Mouse (Mus musculus) midbrain, embryonic 15.5 days (tissue): ENCODE measurements around the gene Trip11. TPM values are rescaled to one million over a fixed set of nuclear protein-coding genes. Genes with fewer than 3 reads are reported as not detected.

Experiments
- ATAC-seq: fragments of 200-750 bp; cut with Nextera tagmentation; replicated peaks from 2 replicates; pipeline ENCODE4 v1.8.0; 2017; ENCODE audit warnings: moderate TSS enrichment
- H3K27ac ChIP-seq: fragments of 300-500 bp; sonication (generic); 2 replicates; pipeline ENCODE4 v1.5.1; 2015; ENCODE audit warnings: mild to moderate bottlenecking, inconsistent platforms
- H3K27me3 ChIP-seq: fragments of 300-500 bp; sonication (generic); replicated peaks from 2 replicates; pipeline ENCODE4 v1.6.1; 2015; ENCODE audit warnings: inconsistent platforms
- H3K36me3 ChIP-seq: fragments of 300-500 bp; sonication (generic); replicated peaks from 2 replicates; pipeline ENCODE4 v1.6.1; 2015; ENCODE audit warnings: inconsistent platforms
- H3K4me1 ChIP-seq: fragments of 300-500 bp; sonication (generic); 2 replicates; pipeline ENCODE4 v1.6.1; 2015; ENCODE audit warnings: inconsistent platforms
- H3K4me2 ChIP-seq: fragments of 300-500 bp; sonication (generic); 2 replicates; pipeline ENCODE4 v1.6.1; 2015; ENCODE audit warnings: inconsistent platforms, mild to moderate bottlenecking, moderate library complexity
- H3K4me3 ChIP-seq: fragments of 300-500 bp; sonication (generic); 2 replicates; pipeline ENCODE4 v1.5.1; 2015; ENCODE audit warnings: mild to moderate bottlenecking, inconsistent platforms
- H3K9ac ChIP-seq: fragments of 300-500 bp; sonication (generic); 2 replicates; pipeline ENCODE4 v1.6.1; 2015; ENCODE audit warnings: mild to moderate bottlenecking, inconsistent platforms
- H3K9me3 ChIP-seq: fragments of 300-500 bp; sonication (generic); 2 replicates; pipeline ENCODE4 v1.6.1; 2016; ENCODE audit warnings: inconsistent platforms
- WGBS: fragments of 180-500 bp; shearing (Covaris S2); methylation state at CpG from one replicate; pipeline ENCODE4 v1.1.7; 2015; ENCODE audit warnings: mixed read lengths; 5-methylcytosine and 5-hydroxymethylcytosine counted together
- polyA plus RNA-seq: library from polyadenylated mRNA; unstranded; fragments of >200 nt; fragmentation: Nextera tagmentation; extraction: Ambion mirVana; gene quantifications from 2 replicates; pipeline ENCODE4 v1.2.1, GENCODE M21; 2015

The Trip11 gene
- polyA plus RNA-seq, 1 experiment from 2014 or later, result 26.5 TPM

DNA sequence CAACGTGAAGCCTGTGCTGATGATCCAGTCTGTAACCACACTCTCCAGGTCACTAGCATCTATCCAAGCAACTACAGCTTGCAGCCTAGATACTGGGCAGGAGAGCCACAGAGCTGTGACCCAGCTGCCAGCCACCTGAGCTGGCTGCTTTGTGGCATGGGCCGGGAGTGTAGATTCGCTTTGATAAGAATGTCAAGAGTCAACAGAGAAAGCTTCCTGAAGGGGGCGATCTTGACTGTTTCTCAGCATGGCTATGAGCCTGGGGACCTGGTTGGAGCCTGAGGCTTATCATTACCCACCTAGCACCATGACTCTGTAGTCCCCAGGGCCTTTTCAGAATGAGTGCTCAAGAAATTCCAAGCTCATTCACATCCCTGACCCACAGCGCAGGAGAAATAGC lies 96.3 kb downstream of the Trip11 start:
- Histone ChIP-seq H3K4me1 (peaks cover 17% of the 10 kb centered on the region), H3K9me3 (no peaks in the 10 kb centered on the region), H3K27ac (no peak overlapping the region), H3K9ac (no peak overlapping the region), H3K36me3 (no peaks in the 10 kb centered on the region), H3K4me2 (no peak overlapping the region), H3K4me3 (no peak overlapping the region), H3K27me3 (peaks cover 12% of the 10 kb centered on the region; the same call in 1 of the 2 replicates)
- 47% methylated on average over 5 of the region's 5 CpGs for WGBS
- ATAC-seq, result no peak

DNA sequence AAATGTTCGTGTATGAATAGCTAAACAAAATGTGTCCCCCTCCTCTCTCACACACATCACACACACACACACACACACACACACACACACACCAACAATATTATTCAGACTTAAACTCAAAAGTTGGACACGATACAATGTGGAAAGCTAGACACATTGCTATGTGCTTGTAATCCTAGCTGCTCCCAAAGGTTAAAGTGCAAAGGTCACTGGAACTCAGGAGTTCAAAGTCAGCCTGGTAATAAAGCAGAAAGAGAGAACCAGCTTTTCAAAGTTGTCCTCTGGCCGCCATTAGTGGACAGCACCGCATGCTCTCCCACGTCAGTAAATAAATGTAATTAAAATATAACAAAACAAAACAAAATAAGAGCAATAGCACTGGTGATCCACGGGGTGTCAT lies 97.3 kb downstream of the Trip11 start:
- 81% methylated on average over 6 of the region's 6 CpGs for WGBS
- Histone ChIP-seq H3K9me3 (no peaks in the 10 kb centered on the region), H3K27me3 (peaks cover 12% of the 10 kb centered on the region; the same call in 1 of the 2 replicates), H3K9ac (no peak overlapping the region), H3K4me3 (no peak overlapping the region), H3K36me3 (no peaks in the 10 kb centered on the region), H3K4me2 (no peak overlapping the region), H3K4me1 (peaks cover 17% of the 10 kb centered on the region), H3K27ac (no peak overlapping the region)
- ATAC-seq, result no peak

GRCm38 (mm10) chr12:101814423-101814822 lies 98.6 kb downstream of the Trip11 start:
- WGBS, result 94% methylated on average over 2 of the region's 2 CpGs

GRCm38 (mm10) chr12:101811181-101811580 lies 101.9 kb downstream of the Trip11 start:
- H3K27me3 ChIP-seq, result no peaks in the 10 kb centered on the region
- no peak overlapping the region for H3K27ac ChIP-seq

More at GRCm38 (mm10) chr12:101814423-101814822, 98.6 kb downstream of the Trip11 start:
- Histone ChIP-seq H3K27me3 (peaks cover 9% of the 10 kb centered on the region; the same call in 1 of the 2 replicates), H3K4me3 (no peak overlapping the region), H3K4me2 (no peak overlapping the region), H3K36me3 (no peaks in the 10 kb centered on the region), H3K9ac (no peak overlapping the region), H3K9me3 (no peaks in the 10 kb centered on the region), H3K27ac (no peak overlapping the region), H3K4me1 (peaks cover 14% of the 10 kb centered on the region)
- no peak for ATAC-seq

DNA sequence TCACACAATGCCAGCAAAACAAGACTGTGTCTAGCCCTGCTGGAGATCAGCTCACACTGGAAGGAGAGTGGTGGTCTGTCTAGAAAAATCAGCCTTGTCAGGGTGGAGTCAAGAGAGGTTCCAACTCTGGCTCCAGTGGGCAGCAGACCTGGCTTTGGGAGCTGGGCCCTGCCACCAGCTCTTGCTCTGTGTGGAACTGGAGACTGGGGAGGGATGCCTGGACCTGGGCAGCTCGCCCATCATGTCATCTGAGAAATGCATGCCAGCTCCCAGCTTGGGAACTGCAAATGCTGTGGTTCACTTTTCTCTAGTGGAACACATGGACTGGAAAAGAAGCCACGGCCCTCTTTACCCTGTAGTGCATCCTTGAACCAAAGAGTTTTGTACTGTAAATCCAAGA lies 102.6 kb downstream of the Trip11 start:
- Histone ChIP-seq H3K4me1 (no peaks in the 10 kb centered on the region), H3K36me3 (no peaks in the 10 kb centered on the region), H3K9me3 (no peaks in the 10 kb centered on the region), H3K27ac (no peak overlapping the region), H3K4me2 (no peak overlapping the region), H3K9ac (no peak overlapping the region), H3K27me3 (no peaks in the 10 kb centered on the region), H3K4me3 (no peak overlapping the region)
- 63% methylated on average over 2 of the region's 2 CpGs for WGBS
- ATAC-seq, result no peak

More at GRCm38 (mm10) chr12:101811181-101811580, 101.9 kb downstream of the Trip11 start:
- no peak overlapping the region for H3K9ac ChIP-seq
- H3K9me3 ChIP-seq, result no peaks in the 10 kb centered on the region
- H3K4me3 ChIP-seq, result no peak overlapping the region
- no peak for ATAC-seq
- no peak overlapping the region for H3K4me2 ChIP-seq
- WGBS, result 68% methylated on average over 6 of the region's 6 CpGs
- no peaks in the 10 kb centered on the region for H3K36me3 ChIP-seq
- H3K4me1 ChIP-seq, result no peaks in the 10 kb centered on the region

DNA sequence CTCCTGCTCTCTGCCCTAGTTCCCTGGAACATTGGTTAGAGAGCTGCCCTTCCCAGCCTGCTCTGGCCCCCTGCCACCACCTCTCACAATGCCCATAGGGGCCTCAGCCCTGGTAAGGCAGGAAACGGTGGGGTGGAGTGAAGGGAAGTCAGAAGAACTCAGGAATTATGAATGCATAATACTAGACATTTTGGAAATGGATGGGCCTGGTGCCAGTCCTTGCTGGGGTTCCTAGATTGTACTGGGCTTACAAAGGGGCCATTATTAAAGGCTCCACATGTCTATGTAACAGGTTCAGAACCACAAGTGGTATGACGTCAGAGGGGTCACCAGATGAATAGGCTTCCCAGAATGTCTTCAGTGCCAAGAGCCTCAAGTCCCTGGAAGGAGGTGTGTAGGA lies 105.7 kb downstream of the Trip11 start:
- no peak overlapping the region for H3K9ac ChIP-seq
- no peak overlapping the region for H3K4me2 ChIP-seq
- no peaks in the 10 kb centered on the region for H3K36me3 ChIP-seq
- no peak overlapping the region for H3K27ac ChIP-seq
- ATAC-seq, result no peak
- WGBS, result 71% methylated on average over 2 of the region's 2 CpGs
- no peaks in the 10 kb centered on the region for H3K4me1 ChIP-seq
- H3K4me3 ChIP-seq, result no peak overlapping the region
- no peaks in the 10 kb centered on the region for H3K9me3 ChIP-seq
- H3K27me3 ChIP-seq, result no peaks in the 10 kb centered on the region

- WGBS, result 87% methylated on average over 3 of the region's 3 CpGs
These were observed 110.6 kb downstream of the Trip11 start for GRCm38 (mm10) chr12:101802445-101802844.

DNA sequence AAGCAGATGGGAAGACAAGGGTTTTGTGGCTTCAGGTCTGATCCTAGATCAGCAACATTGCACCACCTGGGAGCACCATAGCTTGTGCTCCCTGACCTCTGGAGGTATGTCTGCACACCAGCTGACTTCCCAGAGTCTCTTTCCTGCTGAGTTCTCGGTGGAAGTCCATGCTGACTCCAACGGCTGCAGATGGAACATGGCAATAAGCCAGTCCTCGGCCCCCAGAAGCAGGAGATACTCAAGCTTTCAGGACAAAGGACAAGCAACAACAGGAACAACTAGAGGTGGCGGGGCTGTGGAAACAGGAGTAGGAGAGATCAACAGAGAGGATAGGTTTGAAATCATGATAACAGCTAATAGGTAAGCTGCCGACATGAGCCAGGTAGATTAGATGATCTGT lies 111.3 kb downstream of the Trip11 start:
- Histone ChIP-seq H3K27ac (no peak overlapping the region), H3K4me3 (no peak overlapping the region), H3K36me3 (no peaks in the 10 kb centered on the region), H3K9me3 (no peaks in the 10 kb centered on the region), H3K4me2 (no peak overlapping the region), H3K9ac (no peak overlapping the region), H3K4me1 (no peaks in the 10 kb centered on the region), H3K27me3 (no peaks in the 10 kb centered on the region)
- ATAC-seq, result no peak
- WGBS, result 79% methylated on average over 5 of the region's 5 CpGs

More at GRCm38 (mm10) chr12:101802445-101802844, 110.6 kb downstream of the Trip11 start:
- Histone ChIP-seq H3K4me1 (no peaks in the 10 kb centered on the region), H3K9me3 (no peaks in the 10 kb centered on the region), H3K27ac (no peak overlapping the region), H3K4me3 (no peak overlapping the region), H3K27me3 (no peaks in the 10 kb centered on the region), H3K9ac (no peak overlapping the region), H3K4me2 (no peak overlapping the region), H3K36me3 (no peaks in the 10 kb centered on the region)
- ATAC-seq, result no peak

- no peak overlapping the region for H3K9ac ChIP-seq
- no peak for ATAC-seq
- H3K27me3 ChIP-seq, result no peaks in the 10 kb centered on the region
- H3K4me1 ChIP-seq, result no peaks in the 10 kb centered on the region
- WGBS, result 73% methylated on average over 3 of the region's 3 CpGs
- H3K9me3 ChIP-seq, result no peaks in the 10 kb centered on the region
- H3K4me3 ChIP-seq, result no peak overlapping the region
- no peak overlapping the region for H3K4me2 ChIP-seq
- H3K27ac ChIP-seq, result no peak overlapping the region
- H3K36me3 ChIP-seq, result no peaks in the 10 kb centered on the region
These were observed 112.0 kb downstream of the Trip11 start for GRCm38 (mm10) chr12:101801051-101801450.

- Histone ChIP-seq H3K9ac (no peak overlapping the region), H3K27me3 (no peaks in the 10 kb centered on the region), H3K4me3 (no peak overlapping the region), H3K4me2 (no peak overlapping the region), H3K27ac (no peak overlapping the region), H3K36me3 (no peaks in the 10 kb centered on the region), H3K4me1 (no peaks in the 10 kb centered on the region), H3K9me3 (no peaks in the 10 kb centered on the region)
- no peak for ATAC-seq
- 81% methylated on average over 7 of the region's 7 CpGs for WGBS
These were observed 114.7 kb downstream of the Trip11 start for GRCm38 (mm10) chr12:101798189-101798922.

DNA sequence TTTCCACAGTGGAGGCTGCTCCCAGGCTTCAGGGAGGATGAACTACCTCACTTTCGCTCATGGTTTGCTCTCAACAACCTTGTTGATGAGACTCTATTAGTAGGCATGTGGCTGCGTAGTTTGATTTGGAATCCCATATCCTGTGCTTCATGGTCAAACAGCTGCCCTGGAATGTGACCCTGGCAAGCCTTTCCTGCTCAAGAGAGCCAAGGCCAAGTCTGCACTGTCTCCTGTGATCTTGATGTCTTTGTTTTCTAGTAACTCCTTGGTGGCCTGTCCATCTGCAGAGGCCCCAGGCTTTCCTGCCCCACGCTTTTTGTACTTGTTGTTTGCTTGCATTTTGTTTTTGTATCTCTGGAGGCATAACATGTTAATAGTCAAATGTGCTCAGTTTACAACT lies 118.6 kb downstream of the Trip11 start:
- WGBS, result 88% methylated on average over 3 of the region's 3 CpGs
- Histone ChIP-seq H3K36me3 (no peaks in the 10 kb centered on the region), H3K4me1 (no peaks in the 10 kb centered on the region), H3K9me3 (no peaks in the 10 kb centered on the region), H3K27me3 (no peaks in the 10 kb centered on the region), H3K4me2 (no peak overlapping the region), H3K27ac (no peak overlapping the region), H3K4me3 (no peak overlapping the region), H3K9ac (no peak overlapping the region)
- no peak for ATAC-seq

DNA sequence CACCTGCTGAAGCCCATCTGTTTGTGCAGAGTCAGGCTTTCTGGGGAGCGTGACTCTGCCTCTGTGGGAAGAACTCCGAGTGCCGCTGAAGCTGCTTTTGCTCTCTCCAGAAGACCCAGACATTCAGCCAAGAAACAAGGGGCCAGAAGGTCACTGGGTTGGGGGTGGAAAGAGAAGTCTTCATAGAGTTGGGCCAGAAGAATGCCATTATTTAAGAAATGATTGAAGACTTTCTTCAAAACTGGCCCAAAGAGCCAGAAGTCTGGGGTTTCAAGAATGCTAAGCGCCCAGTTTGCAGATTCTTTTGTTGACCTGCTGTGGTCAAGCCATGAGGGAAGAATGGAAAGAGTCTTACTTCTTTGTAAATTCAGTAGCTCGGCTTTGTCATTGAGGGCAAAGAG lies 119.8 kb downstream of the Trip11 start:
- Histone ChIP-seq H3K27ac (no peak overlapping the region), H3K36me3 (no peaks in the 10 kb centered on the region), H3K27me3 (no peaks in the 10 kb centered on the region), H3K4me2 (no peak overlapping the region), H3K4me1 (no peaks in the 10 kb centered on the region), H3K9ac (no peak overlapping the region), H3K4me3 (no peak overlapping the region), H3K9me3 (no peaks in the 10 kb centered on the region)
- ATAC-seq, result no peak
- 81% methylated on average over 5 of the region's 5 CpGs for WGBS

DNA sequence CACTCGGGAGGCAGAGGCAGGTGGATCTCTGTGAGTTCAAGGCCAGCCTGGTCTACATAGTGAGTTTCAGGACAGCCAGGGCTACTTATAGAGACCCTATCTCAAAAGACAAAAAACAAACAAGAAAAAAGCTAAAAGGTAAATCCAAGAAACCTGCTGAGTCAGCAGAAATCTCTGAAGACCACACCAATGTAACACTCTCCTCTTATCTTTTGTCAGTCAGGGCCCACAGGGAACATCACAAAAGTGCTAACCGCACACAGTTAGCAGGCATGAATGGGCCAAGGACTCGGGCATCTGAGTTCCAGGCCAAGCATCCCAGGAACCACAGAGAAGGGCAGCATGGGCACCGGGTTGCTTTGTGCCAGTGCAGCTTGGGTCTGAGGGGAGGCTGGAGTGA lies 120.4 kb downstream of the Trip11 start:
- no peak overlapping the region for H3K9ac ChIP-seq
- H3K4me3 ChIP-seq, result no peak overlapping the region
- H3K4me2 ChIP-seq, result no peak overlapping the region
- WGBS, result 90% methylated on average over 4 of the region's 4 CpGs
- no peaks in the 10 kb centered on the region for H3K27me3 ChIP-seq
- no peaks in the 10 kb centered on the region for H3K36me3 ChIP-seq
- H3K9me3 ChIP-seq, result no peaks in the 10 kb centered on the region
- ATAC-seq, result no peak
- H3K27ac ChIP-seq, result no peak overlapping the region
- no peaks in the 10 kb centered on the region for H3K4me1 ChIP-seq
